Mouse (Mus musculus) left cerebral cortex, adult 2 months (tissue): ENCODE results near the gene Wasf3. TPM values are rescaled to one million over a fixed set of nuclear protein-coding genes. Genes with fewer than 3 reads are reported as not detected.

ENCODE experiments used
- DNase-seq, 2 experiments: peaks; one replicate each; pipeline ENCODE4 v3.0.0; 2021 to 2022; ENCODE audit warnings: low spot score in 2 of 2, mixed read lengths in 1 of 2; ENCODE audit errors: extremely low spot score in 1 of 2
- H3K27ac ChIP-seq: fragments of 200-600 bp; 2 replicates; pipeline ENCODE4 v1.8.1; 2022
- H3K4me3 ChIP-seq: fragments of 200-600 bp; 2 replicates; pipeline ENCODE4 v1.8.1; 2022
- CTCF ChIP-seq: fragments of 200-600 bp; IDR thresholded peaks from 2 replicates; pipeline ENCODE4 v1.8.1; 2022; ENCODE audit warnings: antibody characterized with exemption, mild to moderate bottlenecking, moderate library complexity
- intact Hi-C: fragments of 180-260 bp; cut with DNase I; formaldehyde crosslinking; loops from one replicate; pipeline ENCODE4 v1.15.1; 2025
- total RNA-seq, 2 experiments: library from RNA; stranded (reverse); gene quantifications; 2 replicates each; pipeline ENCODE4 v1.2.3; 2021

The Wasf3 gene
- total RNA-seq, 2 experiments from 2014 or later: 90.3 to 93.9 TPM

- H3K27ac ChIP-seq: no peak overlapping the region
- no peak overlapping the region for H3K4me3 ChIP-seq
- no peak for TF ChIP-seq CTCF
- DNase-seq: no peak
- intact Hi-C loops: no loop called here
These were observed 19.1 kb downstream of the Wasf3 start for GRCm38 (mm10) chr5:146403923-146404322.

GRCm38 (mm10) chr5:146406133-146406532 is 21.3 kb downstream of the Wasf3 start:
- H3K4me3 ChIP-seq: no peak overlapping the region
- TF ChIP-seq CTCF: peak; percentile 28
- no peak overlapping the region for H3K27ac ChIP-seq
- DNase-seq: no peak
- intact Hi-C loops: no loop called here

GRCm38 (mm10) chr5:146407791-146408190 is 23.0 kb downstream of the Wasf3 start:
- H3K27ac ChIP-seq: no peak overlapping the region; the same call in 1 of the 2 replicates
- H3K4me3 ChIP-seq: no peak overlapping the region
- no peak for DNase-seq
- no peak for TF ChIP-seq CTCF
- intact Hi-C loops: no loop called here

- no peak for DNase-seq
- TF ChIP-seq CTCF: no peak
- Histone ChIP-seq H3K4me3 (no peak overlapping the region), H3K27ac (peak overlapping the region; percentile 24)
- intact Hi-C loops: no loop called here
These were observed 23.8 kb downstream of the Wasf3 start for GRCm38 (mm10) chr5:146408604-146409003.

- no peak for DNase-seq
- intact Hi-C loops: no loop called here
- Histone ChIP-seq H3K27ac (peak overlapping the region; percentile 79; the same call in 1 of the 2 replicates), H3K4me3 (no peak overlapping the region)
- no peak for TF ChIP-seq CTCF
These were observed 26.0 kb downstream of the Wasf3 start for GRCm38 (mm10) chr5:146410821-146411220.

GRCm38 (mm10) chr5:146412743-146413430 is 28.1 kb downstream of the Wasf3 start:
- no peak for TF ChIP-seq CTCF
- peak in 1 of 2 experiments; percentile 65 for DNase-seq
- intact Hi-C loops: loop anchor here (2.0 kb wide), 1 partner anchor 28 kb away; the partner anchor contains the start of gene Wasf3
- Histone ChIP-seq H3K4me3 (no peak overlapping the region), H3K27ac (peak overlapping the region; percentile 79)

GRCm38 (mm10) chr5:146414611-146415010 is 29.8 kb downstream of the Wasf3 start:
- intact Hi-C loops: no loop called here
- Histone ChIP-seq H3K27ac (peak overlapping the region; percentile 79), H3K4me3 (no peak overlapping the region)
- no peak for DNase-seq
- TF ChIP-seq CTCF: no peak

- no peak for TF ChIP-seq CTCF
- no peak for DNase-seq
- intact Hi-C loops: no loop called here
- Histone ChIP-seq H3K4me3 (no peak overlapping the region), H3K27ac (peak overlapping the region; percentile 79)
These were observed 30.4 kb downstream of the Wasf3 start for GRCm38 (mm10) chr5:146415218-146415617.

- no peak for TF ChIP-seq CTCF
- DNase-seq: no peak
- no peak overlapping the region for H3K4me3 ChIP-seq
- peak overlapping the region; percentile 79 for H3K27ac ChIP-seq
- intact Hi-C loops: no loop called here
These were observed 31.7 kb downstream of the Wasf3 start for GRCm38 (mm10) chr5:146416331-146417110.

GRCm38 (mm10) chr5:146418092-146418491 is 33.3 kb downstream of the Wasf3 start:
- TF ChIP-seq CTCF: no peak
- no peak overlapping the region for H3K4me3 ChIP-seq
- no peak for DNase-seq
- intact Hi-C loops: no loop called here
- H3K27ac ChIP-seq: no peak overlapping the region

GRCm38 (mm10) chr5:146420081-146420480 is 35.3 kb downstream of the Wasf3 start:
- DNase-seq: no peak
- intact Hi-C loops: no loop called here
- Histone ChIP-seq H3K27ac (no peak overlapping the region), H3K4me3 (no peak overlapping the region)
- TF ChIP-seq CTCF: peak; percentile 70

GRCm38 (mm10) chr5:146424711-146425326 is 40.0 kb downstream of the Wasf3 start:
- no peak overlapping the region for H3K4me3 ChIP-seq
- DNase-seq: peak; percentile 43 to 56
- intact Hi-C loops: loop anchor here (5.0 kb wide), 1 partner anchor 38 kb away; no protein-coding TSS in a partner anchor
- no peak for TF ChIP-seq CTCF
- H3K27ac ChIP-seq: peak overlapping the region; percentile 77
